Mouse (Mus musculus): ENCODE results near the gene Myl6. TPM values are rescaled to one million over a fixed set of nuclear protein-coding genes. Genes with fewer than 3 reads are reported as not detected.

The Myl6 gene
- polyA plus RNA-seq (2012; rRNA removed), result 404 and 639 TPM in 2 replicates

DNA sequence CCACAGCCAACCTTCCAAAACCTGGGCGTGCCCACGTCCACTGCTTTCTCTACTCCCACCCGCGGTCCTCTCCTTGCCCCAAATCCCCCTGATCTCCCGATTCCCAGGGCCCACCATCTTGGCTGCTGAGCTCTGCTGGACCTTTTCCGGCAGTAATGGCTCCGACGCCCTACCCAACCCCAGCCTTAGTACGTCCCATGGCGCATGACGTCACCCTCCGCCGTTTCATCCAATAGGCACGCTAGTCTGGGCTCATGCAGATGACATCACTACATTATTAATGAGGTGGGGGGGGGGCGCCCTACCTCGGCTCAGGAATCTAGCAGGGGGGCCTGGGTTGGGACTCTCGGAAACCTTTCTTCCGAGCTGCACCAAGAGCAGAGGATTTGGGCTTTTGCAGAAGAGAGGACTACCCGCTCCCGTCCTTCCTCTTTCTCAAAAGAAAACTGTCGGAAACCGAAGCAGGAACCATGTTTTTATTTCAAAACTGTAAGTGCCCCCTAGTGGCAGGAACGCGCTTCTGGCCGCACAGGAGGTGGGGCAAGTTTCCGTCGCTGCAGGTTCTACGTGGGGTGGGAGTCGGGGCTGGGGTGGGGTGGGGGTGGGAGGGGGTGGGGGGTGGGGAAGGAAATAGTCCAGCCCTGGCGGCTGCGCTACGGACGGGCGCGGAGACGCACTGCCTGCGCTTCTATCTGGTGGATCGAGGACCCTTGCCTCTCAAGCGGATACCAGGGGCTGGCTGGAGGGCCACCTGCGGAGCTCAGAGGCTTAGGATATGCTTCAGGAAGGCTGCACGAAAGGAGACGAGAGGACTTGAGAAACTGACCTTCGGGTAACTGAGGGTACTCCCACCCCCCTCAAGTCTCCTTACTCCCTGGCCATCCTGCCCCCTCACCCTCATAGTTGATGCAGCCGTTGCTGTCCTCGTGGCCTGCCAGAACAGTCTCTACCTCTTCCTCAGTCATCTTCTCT lies at the start of gene Myl6:
Gene Myl6, minus strand, starts transcription at position 451 of the 972 bp plus-strand sequence.

DNA sequence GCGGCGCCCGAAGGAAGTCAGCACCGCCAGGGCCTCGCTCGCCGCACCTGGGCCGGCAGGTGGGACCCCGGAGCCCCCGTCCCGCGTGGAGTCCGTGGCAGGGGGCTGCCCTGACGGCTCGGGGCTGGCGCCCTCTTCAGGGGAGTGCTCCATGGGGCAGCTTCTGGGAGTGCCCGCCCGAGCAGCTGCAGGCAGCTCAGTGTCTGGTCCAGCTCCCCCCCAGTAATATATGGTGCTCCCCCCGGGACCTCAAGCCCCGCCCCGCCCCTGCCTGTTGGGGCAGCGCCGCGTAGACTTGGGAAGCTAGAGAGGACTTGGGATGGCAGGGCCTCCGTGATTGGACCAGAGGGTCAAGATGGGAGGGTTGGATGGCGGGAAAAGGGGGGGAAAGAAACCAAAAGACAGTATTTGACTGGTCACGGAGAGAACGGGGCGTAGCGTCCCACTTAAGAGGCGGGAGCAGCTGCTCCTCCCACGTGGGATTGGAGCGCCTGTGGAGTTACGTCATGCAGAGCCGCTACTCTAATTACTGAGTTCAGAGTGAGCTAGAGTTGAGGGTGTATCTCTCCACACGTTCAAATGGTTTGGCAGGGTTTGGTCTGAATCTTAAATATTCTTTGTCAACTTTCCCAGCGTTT lies 31.8 kb upstream of the Myl6 start, which contains the start of gene Esyt1:
Gene Esyt1, minus strand, starts transcription at position 201 of the 638 bp plus-strand sequence.

DNA sequence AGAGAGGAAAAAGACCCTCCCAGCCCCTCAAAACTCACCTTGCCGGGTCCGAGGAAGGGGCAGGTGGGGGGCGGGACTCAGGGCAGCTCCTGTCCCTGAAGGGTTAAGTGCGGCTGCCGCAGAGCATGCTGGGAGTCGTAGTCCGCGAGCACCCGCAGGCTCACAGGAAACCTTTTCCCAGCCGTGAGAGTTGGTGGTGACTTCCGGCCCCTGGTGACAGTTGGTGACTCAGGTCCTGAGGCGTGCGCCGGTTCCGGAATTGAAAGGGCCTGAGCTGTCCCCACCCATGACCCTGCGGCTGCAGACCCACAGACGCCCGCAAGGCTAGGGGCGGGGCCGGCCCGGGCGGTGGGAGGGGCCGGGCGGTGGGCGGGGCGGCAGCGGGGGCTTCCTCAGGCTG lies 4.6 kb upstream of the Myl6 start, which contains the start of gene Myl6b:
Gene Myl6b, minus strand, starts transcription at position 96 of the 400 bp plus-strand sequence.

DNA sequence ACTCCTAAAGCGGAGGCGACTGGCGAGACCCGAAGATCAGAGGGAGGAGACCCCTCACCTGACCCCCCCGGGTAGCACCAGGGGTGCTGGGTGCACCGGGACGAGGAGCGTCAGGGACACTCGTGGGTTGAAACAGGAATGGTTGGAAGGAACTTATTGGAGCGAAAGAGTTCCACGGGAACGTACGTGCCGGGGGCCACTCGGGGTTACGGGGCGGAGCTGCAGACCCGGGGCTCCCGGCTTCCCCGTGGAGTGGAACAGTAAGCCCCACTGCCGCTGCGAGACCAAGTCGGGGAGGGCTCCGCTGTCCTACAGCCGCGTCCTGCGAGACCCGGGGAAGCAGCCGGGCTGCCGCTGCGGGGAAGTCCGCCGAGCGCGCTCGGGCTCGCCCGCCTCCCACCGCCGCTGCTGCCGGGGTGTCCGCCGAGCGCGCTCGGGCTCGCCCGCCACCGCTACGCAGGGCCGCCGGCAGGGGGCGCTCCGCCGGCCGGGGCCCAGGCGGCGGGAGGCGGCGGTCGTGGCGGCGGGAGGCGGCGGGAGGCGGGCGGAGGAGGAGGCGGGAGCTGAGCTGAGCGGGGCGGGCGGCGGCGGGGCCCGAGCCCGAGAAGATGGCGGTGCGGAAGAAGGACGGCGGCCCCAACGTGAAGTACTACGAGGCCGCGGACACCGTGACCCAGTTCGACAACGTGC lies 35.1 kb downstream of the Myl6 start, which contains the start of gene Smarcc2:
Gene Smarcc2, plus strand, starts transcription at position 530 of the 690 bp plus-strand sequence.

Other genes starting within 250 kb of the Myl6 start
- gene Apon, start 240.0 kb downstream of the Myl6 start, polyA plus RNA-seq (2012; rRNA removed), result 0.10 TPM in 1 of 2 replicates, not detected in the other
- 0.87 and 0.95 TPM in 2 replicates for gene Apof, start 225.5 kb downstream of the Myl6 start, polyA plus RNA-seq (2012; rRNA removed)
- 6.2 and 8.3 TPM in 2 replicates for gene Stat2, start 223.6 kb downstream of the Myl6 start, polyA plus RNA-seq (2012; rRNA removed)
- gene Il23a, start 195.4 kb downstream of the Myl6 start, polyA plus RNA-seq (2012; rRNA removed), result 0.04 TPM in 1 of 2 replicates, not detected in the other
- 5.9 and 9.0 TPM in 2 replicates for gene Pan2, start 190.8 kb downstream of the Myl6 start, polyA plus RNA-seq (2012; rRNA removed)
- 10.5 and 16.3 TPM in 2 replicates for gene Cnpy2, start 171.7 kb downstream of the Myl6 start, polyA plus RNA-seq (2012; rRNA removed)
- 146 and 160 TPM in 2 replicates for gene Cs, start 156.4 kb downstream of the Myl6 start, polyA plus RNA-seq (2012; rRNA removed)
- gene Coq10a, start 125.1 kb downstream of the Myl6 start, polyA plus RNA-seq (2012; rRNA removed), result 8.6 and 9.5 TPM in 2 replicates
- gene Ankrd52, start 117.0 kb downstream of the Myl6 start, polyA plus RNA-seq (2012; rRNA removed), result 7.5 and 9.2 TPM in 2 replicates
- gene Slc39a5, start 92.9 kb downstream of the Myl6 start, polyA plus RNA-seq (2012; rRNA removed), result 0.83 and 0.84 TPM in 2 replicates
- gene Nabp2, start 82.7 kb downstream of the Myl6 start, polyA plus RNA-seq (2012; rRNA removed), result 9.5 and 10.9 TPM in 2 replicates
- gene Rnf41, start 82.5 kb downstream of the Myl6 start, polyA plus RNA-seq (2012; rRNA removed), result 7.1 and 8.2 TPM in 2 replicates
- 32.1 and 38.8 TPM in 2 replicates for gene Smarcc2, start 34.9 kb downstream of the Myl6 start, polyA plus RNA-seq (2012; rRNA removed)
- 1.6 and 1.9 TPM in 2 replicates for gene Myl6b, start 4.5 kb upstream of the Myl6 start, polyA plus RNA-seq (2012; rRNA removed)
- gene Esyt1, start 31.7 kb upstream of the Myl6 start, polyA plus RNA-seq (2012; rRNA removed), result 22.8 and 23.2 TPM in 2 replicates
- 6.9 and 7.8 TPM in 2 replicates for gene Zc3h10, start 53.6 kb upstream of the Myl6 start, polyA plus RNA-seq (2012; rRNA removed)
- 1,075 and 1,307 TPM in 2 replicates for gene Rpl41, start 55.2 kb upstream of the Myl6 start, polyA plus RNA-seq (2012; rRNA removed)
- 4.8 and 7.2 TPM in 2 replicates for gene Pa2g4, start 71.8 kb upstream of the Myl6 start, polyA plus RNA-seq (2012; rRNA removed)
- gene Erbb3, start 95.5 kb upstream of the Myl6 start, polyA plus RNA-seq (2012; rRNA removed), result 15.2 and 18.8 TPM in 2 replicates
- gene Rps26, start 132.6 kb upstream of the Myl6 start, polyA plus RNA-seq (2012; rRNA removed), result 506 and 586 TPM in 2 replicates
- gene Ikzf4, start 151.8 kb upstream of the Myl6 start, polyA plus RNA-seq (2012; rRNA removed), result 0.70 and 0.71 TPM in 2 replicates
- gene Suox, start 179.9 kb upstream of the Myl6 start, polyA plus RNA-seq (2012; rRNA removed), result 19.1 and 36.0 TPM in 2 replicates
- gene Rab5b, start 202.1 kb upstream of the Myl6 start, polyA plus RNA-seq (2012; rRNA removed), result 35.8 and 44.6 TPM in 2 replicates
- 1.5 and 1.8 TPM in 2 replicates for gene Pmel, start 210.1 kb upstream of the Myl6 start, polyA plus RNA-seq (2012; rRNA removed)
- 4.8 and 7.7 TPM in 2 replicates for gene Cdk2, start 210.9 kb upstream of the Myl6 start, polyA plus RNA-seq (2012; rRNA removed)

Measured in stomach, adult 2 months (tissue).